Mouse (Mus musculus) cerebellum, adult 2 months (tissue): ENCODE data around the gene Sp110.
"Not testable (repeated sequence)": the region's sequence is repeated elsewhere in the genome, so short reads cannot be mapped to it uniquely, and the experiment has no call there.

Experiments used
- CTCF ChIP-seq: fragments of 200-500 bp; IDR thresholded peaks from 2 replicates; pipeline ENCODE4 v1.5.1; 2011; ENCODE audit warnings: low read depth, mild to moderate bottlenecking, control low read depth, low read length, moderate library complexity, borderline replicate concordance; ENCODE audit not compliant: insufficient read depth
- POLR2A ChIP-seq: fragments of 200-500 bp; IDR thresholded peaks from 2 replicates; pipeline ENCODE4 v1.6.1; 2011; ENCODE audit warnings: low read length, control low read depth, borderline replicate concordance; ENCODE audit not compliant: insufficient read depth

DNA sequence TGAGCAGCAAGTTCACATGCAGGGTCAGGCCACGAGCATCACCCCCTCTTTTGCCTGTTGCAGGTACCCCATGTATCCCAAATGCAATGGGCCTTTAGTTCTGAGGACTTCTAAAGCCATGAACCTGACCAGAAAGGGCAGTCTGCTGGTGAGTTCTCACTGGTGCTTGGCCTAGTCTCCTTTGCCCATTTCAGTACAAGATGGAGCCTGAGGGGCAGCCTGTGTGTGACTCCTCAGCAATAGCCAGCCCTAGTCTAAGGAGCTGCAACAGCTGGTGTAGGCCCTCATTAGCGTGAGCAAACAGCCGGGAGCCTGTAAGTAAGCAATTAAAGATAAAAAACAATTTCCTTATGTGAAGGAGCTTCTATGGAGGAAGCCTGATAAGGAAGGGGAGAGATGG, 18.0 kb downstream of the Sp110 start:
- TF ChIP-seq CTCF, POLR2A: not testable (repeated sequence)
